Mouse (Mus musculus): Measurements from ENCODE around the gene Dmrt3.

Gene Dmrt3

GRCm38 (mm10) chr19:25622291-25623251 is 12.5 kb downstream of the Dmrt3 start:
- DNase-seq (ENCODE audit: low read depth, low spot score), result no peak

- DNase-seq (ENCODE audit: low read depth, low spot score), result no peak
These were observed 18.4 kb downstream of the Dmrt3 start for GRCm38 (mm10) chr19:25628490-25628889.

- DNase-seq (ENCODE audit: low read depth, low spot score), result no peak
These were observed 25.0 kb downstream of the Dmrt3 start for GRCm38 (mm10) chr19:25635119-25635518.

- DNase-seq (ENCODE audit: low read depth, low spot score), result no peak
These were observed 25.6 kb downstream of the Dmrt3 start for GRCm38 (mm10) chr19:25635622-25636244.

- no peak for DNase-seq (ENCODE audit: low read depth, low spot score)
These were observed 28.8 kb downstream of the Dmrt3 start for GRCm38 (mm10) chr19:25638766-25639361.

- DNase-seq (ENCODE audit: low read depth, low spot score), result no peak
These were observed 31.7 kb downstream of the Dmrt3 start for GRCm38 (mm10) chr19:25641786-25642185.

GRCm38 (mm10) chr19:25647136-25647535 is 37.0 kb downstream of the Dmrt3 start:
- DNase-seq (ENCODE audit: low read depth, low spot score), result no peak

- no peak for DNase-seq (ENCODE audit: low read depth, low spot score)
These were observed 38.6 kb downstream of the Dmrt3 start for GRCm38 (mm10) chr19:25648701-25649100.

- no peak for DNase-seq (ENCODE audit: low read depth, low spot score)
These were observed 40.4 kb downstream of the Dmrt3 start for GRCm38 (mm10) chr19:25650474-25650873.

GRCm38 (mm10) chr19:25652560-25652959 is 42.5 kb downstream of the Dmrt3 start:
- no peak for DNase-seq (ENCODE audit: low read depth, low spot score)

GRCm38 (mm10) chr19:25654034-25654749 is 44.1 kb downstream of the Dmrt3 start:
- DNase-seq (ENCODE audit: low read depth, low spot score), result no peak

- no peak for DNase-seq (ENCODE audit: low read depth, low spot score)
These were observed 55.6 kb downstream of the Dmrt3 start for GRCm38 (mm10) chr19:25665486-25666339.

GRCm38 (mm10) chr19:25667836-25668235 is 57.7 kb downstream of the Dmrt3 start:
- no peak for DNase-seq (ENCODE audit: low read depth, low spot score)

GRCm38 (mm10) chr19:25669593-25670248 is 59.6 kb downstream of the Dmrt3 start:
- DNase-seq (ENCODE audit: low read depth, low spot score), result no peak

GRCm38 (mm10) chr19:25670571-25671285 is 60.6 kb downstream of the Dmrt3 start:
- no peak for DNase-seq (ENCODE audit: low read depth, low spot score)

GRCm38 (mm10) chr19:25671681-25672080 is 61.6 kb downstream of the Dmrt3 start:
- DNase-seq (ENCODE audit: low read depth, low spot score), result no peak

GRCm38 (mm10) chr19:25672101-25672950 is 62.2 kb downstream of the Dmrt3 start, which contains the start of gene Dmrt2:
Gene Dmrt2 (plus strand): TSS chr19:25672411.
- DNase-seq (ENCODE audit: low read depth, low spot score), result peak; percentile 14

Measured in CD4-positive helper T cell, adult 2 months (primary cell).